Mouse (Mus musculus) T-cell, adult 66 days (primary cell): ENCODE measurements around the gene Matn4. TPM values are rescaled to one million over a fixed set of nuclear protein-coding genes. Genes with fewer than 3 reads are reported as not detected.

Source experiments
- total RNA-seq, 2 experiments: library from RNA; stranded (reverse); gene quantifications; 3 replicates in 1 of 2; 4 replicates in 1 of 2; pipeline ENCODE4 v1.2.4; 2023

Gene Matn4
- not detected for total RNA-seq

GRCm38 (mm10) chr2:164405060-164405459, at the start of gene Matn4:
Gene Matn4, minus strand, starts transcription at chr2:164405160.

GRCm38 (mm10) chr2:164443460-164444000, 38.6 kb upstream of the Matn4 start, which contains the start of gene Sdc4:
Gene Sdc4, minus strand, starts transcription at chr2:164443887.

GRCm38 (mm10) chr2:164402906-164403305, 2.1 kb downstream of the Matn4 start, which contains the start of gene Rbpjl:
Gene Rbpjl, plus strand, starts transcription at chr2:164403141.

GRCm38 (mm10) chr2:164389020-164389419, 15.9 kb downstream of the Matn4 start, which contains the start of gene Slpi:
Gene Slpi, minus strand, starts transcription at chr2:164389095.

Other genes starting within 250 kb of the Matn4 start
- not detected for gene Kcns1, start 234.0 kb downstream of the Matn4 start, total RNA-seq
- gene Wfdc5, start 222.4 kb downstream of the Matn4 start, total RNA-seq, result not detected
- not detected for gene Wfdc12, start 214.6 kb downstream of the Matn4 start, total RNA-seq
- not detected for gene Wfdc15a, start 205.0 kb downstream of the Matn4 start, total RNA-seq
- gene Wfdc15b, start 183.5 kb downstream of the Matn4 start, total RNA-seq, result not detected
- not detected for gene Svs2, start 166.7 kb downstream of the Matn4 start, total RNA-seq
- not detected for gene Svs3b, start 148.5 kb downstream of the Matn4 start, total RNA-seq
- gene Svs4, start 126.7 kb downstream of the Matn4 start, total RNA-seq, result not detected
- not detected for gene Svs3a, start 115.9 kb downstream of the Matn4 start, total RNA-seq
- gene Svs6, start 88.4 kb downstream of the Matn4 start, total RNA-seq, result not detected
- not detected for gene Svs5, start 72.4 kb downstream of the Matn4 start, total RNA-seq
- gene Slpi, start 16.1 kb downstream of the Matn4 start, total RNA-seq, result 1 to 10 TPM; 6.9 to 9.3 TPM
- not detected for gene Rbpjl, start 2.0 kb downstream of the Matn4 start, total RNA-seq
- 1 to 10 TPM; 3.3 to 3.8 TPM for gene Sdc4, start 38.7 kb upstream of the Matn4 start, total RNA-seq
- 10 to 100 TPM; 54.0 to 59.5 TPM for gene Sys1, start 51.8 kb upstream of the Matn4 start, total RNA-seq
- not detected for gene Gm20458, start 55.8 kb upstream of the Matn4 start, total RNA-seq
- not detected for gene Trp53tg5, start 68.6 kb upstream of the Matn4 start, total RNA-seq
- 10 to 100 TPM in 1 of 2 experiments, 1 to 10 TPM in 1; 9.3 to 13.0 TPM for gene Dbndd2, start 80.9 kb upstream of the Matn4 start, total RNA-seq
- 10 to 100 TPM; 67.3 to 77.4 TPM for gene Pigt, start 92.4 kb upstream of the Matn4 start, total RNA-seq
- not detected for gene Wfdc2, start 157.3 kb upstream of the Matn4 start, total RNA-seq
- not detected for gene Spint3, start 168.3 kb upstream of the Matn4 start, total RNA-seq
- gene Wfdc6a, start 180.3 kb upstream of the Matn4 start, total RNA-seq, result not detected
- not detected for gene Eppin, start 188.4 kb upstream of the Matn4 start, total RNA-seq
- gene Wfdc6b, start 208.4 kb upstream of the Matn4 start, total RNA-seq, result not detected
- gene Wfdc8, start 208.5 kb upstream of the Matn4 start, total RNA-seq, result not detected
- gene Wfdc16, start 233.6 kb upstream of the Matn4 start, total RNA-seq, result not detected